Mouse (Mus musculus): Measurements from ENCODE around the gene Mlst8. TPM values are rescaled to one million over a fixed set of nuclear protein-coding genes. Genes with fewer than 3 reads are reported as not detected.
A peak's percentile ranks its signal among the peaks of the same experiment; 100 is the strongest.
"Not testable (repeated sequence)": the region's sequence is repeated elsewhere in the genome, so short reads cannot be mapped to it uniquely, and the experiment has no call there.

The Mlst8 gene
- polyA plus RNA-seq, 1 experiment from 2014 or later = 30.2 TPM

DNA sequence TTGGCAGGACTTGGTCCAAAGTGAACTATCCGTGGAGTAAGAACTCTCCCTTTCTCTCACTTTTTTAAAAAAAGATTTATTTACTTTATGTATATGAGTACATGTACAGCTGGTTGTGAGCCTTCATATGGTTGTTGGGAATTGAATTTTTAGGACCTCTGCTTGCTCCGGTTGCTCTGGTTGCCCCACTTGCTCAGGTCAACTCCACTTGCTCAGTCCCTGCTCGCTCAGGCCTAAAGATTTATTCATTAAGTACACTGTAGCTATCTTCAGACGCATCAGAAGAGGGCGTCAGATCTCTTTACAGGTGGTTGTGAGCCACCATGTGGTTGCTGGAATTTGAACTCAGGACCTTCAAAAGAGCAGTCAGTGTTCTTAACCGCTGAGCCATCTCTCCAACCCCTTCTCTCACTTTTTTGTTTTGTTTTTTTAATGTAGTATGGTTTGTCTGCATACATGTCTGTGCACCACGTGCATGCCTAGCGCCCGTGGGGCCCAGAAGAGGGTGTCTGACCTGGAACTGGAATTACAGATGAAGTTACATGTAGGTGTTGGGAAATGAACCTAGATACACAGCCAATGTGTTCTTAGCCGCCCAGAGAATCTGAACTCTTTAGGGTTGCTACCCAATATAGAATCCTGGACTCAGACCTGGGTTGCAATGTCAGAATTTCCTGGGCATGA is 23.2 kb downstream of the Mlst8 start:
- peaks cover 10% of the 10 kb centered on the region for H3K36me3 ChIP-seq (replicated peaks; ENCODE audit: control insufficient read depth, insufficient read depth)
- H3K4me1 ChIP-seq (replicated peaks; ENCODE audit: control insufficient read depth, insufficient read depth, low read length) = peaks cover 14% of the 10 kb centered on the region
- not testable (repeated sequence) for H3K27ac ChIP-seq; DNase-seq (ENCODE audit: low spot score); H3K9me3 ChIP-seq (ENCODE audit: control insufficient read depth, low read length); H3K27me3 ChIP-seq (ENCODE audit: control insufficient read depth, insufficient read depth, low read length); H3K9ac ChIP-seq; H3K4me3 ChIP-seq (replicated peaks; ENCODE audit: low read length); ATAC-seq (ENCODE audit: low FRiP score)
- H3K4me2 ChIP-seq (replicated peaks) = peak overlapping the region; percentile 37
- WGBS = 55% methylated on average over 9 of the region's 10 CpGs

- WGBS = under 1% methylated on average over 66 of the region's 67 CpGs
- Histone ChIP-seq H3K27me3 (ENCODE audit: control insufficient read depth, insufficient read depth, low read length) (no peaks in the 10 kb centered on the region), H3K4me3 (replicated peaks; ENCODE audit: low read length) (peak overlapping the region; percentile 81), H3K27ac (peak overlapping the region; percentile 95), H3K4me1 (replicated peaks; ENCODE audit: control insufficient read depth, insufficient read depth, low read length) (peaks cover 14% of the 10 kb centered on the region), H3K9me3 (ENCODE audit: control insufficient read depth, low read length) (no peaks in the 10 kb centered on the region), H3K9ac (peak overlapping the region; percentile 94), H3K4me2 (replicated peaks) (peak overlapping the region; percentile 72), H3K36me3 (replicated peaks; ENCODE audit: control insufficient read depth, insufficient read depth) (peaks cover 17% of the 10 kb centered on the region)
- ATAC-seq (ENCODE audit: low FRiP score) (peak; percentile 94), DNase-seq (ENCODE audit: low spot score) (peak; percentile 99)
Measured at GRCm38 (mm10) chr17:24454756-24455522, 23.9 kb downstream of the Mlst8 start.

- 13% methylated on average over 14 of the region's 14 CpGs for WGBS
- no peaks in the 10 kb centered on the region for H3K9me3 ChIP-seq (ENCODE audit: control insufficient read depth, low read length)
- peaks cover 24% of the 10 kb centered on the region for H3K36me3 ChIP-seq (replicated peaks; ENCODE audit: control insufficient read depth, insufficient read depth)
- peak overlapping the region; percentile 72 for H3K4me2 ChIP-seq (replicated peaks)
- peak overlapping the region; percentile 94 for H3K9ac ChIP-seq
- no peaks in the 10 kb centered on the region for H3K27me3 ChIP-seq (ENCODE audit: control insufficient read depth, insufficient read depth, low read length)
- peak overlapping the region; percentile 95 for H3K27ac ChIP-seq
- H3K4me3 ChIP-seq (replicated peaks; ENCODE audit: low read length) = peak overlapping the region; percentile 81
- H3K4me1 ChIP-seq (replicated peaks; ENCODE audit: control insufficient read depth, insufficient read depth, low read length) = peaks cover 14% of the 10 kb centered on the region
- DNase-seq (ENCODE audit: low spot score) = no peak
- no peak for ATAC-seq (ENCODE audit: low FRiP score)
Measured at GRCm38 (mm10) chr17:24454218-24454755, 24.6 kb downstream of the Mlst8 start.

GRCm38 (mm10) chr17:24453372-24453771 is 25.5 kb downstream of the Mlst8 start:
- H3K4me2 ChIP-seq (replicated peaks) = peak overlapping the region; percentile 72

DNA sequence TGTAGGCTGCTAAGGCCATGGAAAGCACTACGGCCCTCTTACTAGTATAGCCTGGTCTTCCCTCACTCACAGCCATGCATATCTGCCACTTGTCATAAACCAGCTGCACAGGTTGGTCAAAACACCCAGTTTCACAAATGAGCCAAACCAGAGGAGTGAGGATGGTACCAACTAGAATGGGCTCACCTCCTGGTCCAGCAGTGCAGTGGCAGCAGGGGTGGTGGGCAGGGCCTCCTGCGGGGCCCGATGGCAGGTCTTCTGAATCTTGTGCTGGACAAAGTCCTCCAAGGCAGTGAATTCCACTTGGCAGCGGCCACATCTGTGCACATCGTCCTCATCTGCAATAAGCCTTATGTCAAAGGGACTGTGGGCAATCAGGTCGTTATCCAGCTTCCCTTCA is 27.7 kb downstream of the Mlst8 start:
- Histone ChIP-seq H3K9me3 (ENCODE audit: control insufficient read depth, low read length) (no peaks in the 10 kb centered on the region), H3K36me3 (replicated peaks; ENCODE audit: control insufficient read depth, insufficient read depth) (peaks cover 55% of the 10 kb centered on the region), H3K27me3 (ENCODE audit: control insufficient read depth, insufficient read depth, low read length) (no peaks in the 10 kb centered on the region), H3K27ac (no peak overlapping the region), H3K4me1 (replicated peaks; ENCODE audit: control insufficient read depth, insufficient read depth, low read length) (peaks cover 14% of the 10 kb centered on the region), H3K4me2 (replicated peaks) (no peak overlapping the region), H3K4me3 (replicated peaks; ENCODE audit: low read length) (no peak overlapping the region), H3K9ac (no peak overlapping the region)
- DNase-seq (ENCODE audit: low spot score) (no peak), ATAC-seq (ENCODE audit: low FRiP score) (no peak)
- 96% methylated on average over 6 of the region's 6 CpGs for WGBS

More at GRCm38 (mm10) chr17:24453372-24453771, 25.5 kb downstream of the Mlst8 start:
- 98% methylated on average over 2 of the region's 2 CpGs for WGBS
- Histone ChIP-seq H3K4me3 (replicated peaks; ENCODE audit: low read length) (no peak overlapping the region), H3K36me3 (replicated peaks; ENCODE audit: control insufficient read depth, insufficient read depth) (peaks cover 33% of the 10 kb centered on the region), H3K9ac (no peak overlapping the region), H3K4me1 (replicated peaks; ENCODE audit: control insufficient read depth, insufficient read depth, low read length) (peaks cover 14% of the 10 kb centered on the region), H3K27ac (no peak overlapping the region), H3K9me3 (ENCODE audit: control insufficient read depth, low read length) (no peaks in the 10 kb centered on the region), H3K27me3 (ENCODE audit: control insufficient read depth, insufficient read depth, low read length) (no peaks in the 10 kb centered on the region)
- no peak for DNase-seq (ENCODE audit: low spot score)
- no peak for ATAC-seq (ENCODE audit: low FRiP score)

- Histone ChIP-seq H3K4me3 (replicated peaks; ENCODE audit: low read length) (no peak overlapping the region), H3K4me1 (replicated peaks; ENCODE audit: control insufficient read depth, insufficient read depth, low read length) (peaks cover 14% of the 10 kb centered on the region), H3K36me3 (replicated peaks; ENCODE audit: control insufficient read depth, insufficient read depth) (peaks cover 72% of the 10 kb centered on the region), H3K27me3 (ENCODE audit: control insufficient read depth, insufficient read depth, low read length) (no peaks in the 10 kb centered on the region), H3K9me3 (ENCODE audit: control insufficient read depth, low read length) (no peaks in the 10 kb centered on the region), H3K27ac (no peak overlapping the region), H3K9ac (no peak overlapping the region), H3K4me2 (replicated peaks) (no peak overlapping the region)
- ATAC-seq (ENCODE audit: low FRiP score) = no peak
- 95% methylated on average over 6 of the region's 6 CpGs for WGBS
- no peak for DNase-seq (ENCODE audit: low spot score)
Measured at GRCm38 (mm10) chr17:24449507-24449906, 29.4 kb downstream of the Mlst8 start.

DNA sequence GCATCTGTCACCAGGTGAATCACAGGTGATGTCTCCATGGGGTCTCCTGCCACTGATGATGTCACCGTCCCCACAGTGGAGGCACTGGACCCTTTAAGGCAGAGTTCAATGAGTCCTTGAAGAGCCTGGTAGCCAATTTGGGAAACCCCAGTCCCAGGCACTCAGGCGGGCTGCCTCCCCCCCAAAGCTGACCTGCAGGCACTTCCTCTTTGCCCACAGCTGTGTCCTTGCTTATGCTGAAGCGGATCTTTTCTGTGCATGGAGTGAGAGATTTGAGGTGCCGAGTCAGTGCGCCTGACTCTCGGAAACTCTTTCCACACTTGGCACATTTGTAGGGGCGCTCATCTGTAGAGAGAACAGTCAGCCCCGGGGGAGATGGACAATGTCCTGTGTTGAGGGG is 32.3 kb downstream of the Mlst8 start:
- H3K27ac ChIP-seq = no peak overlapping the region
- WGBS = 97% methylated on average over 8 of the region's 8 CpGs
- DNase-seq (ENCODE audit: low spot score) = no peak
- H3K4me2 ChIP-seq (replicated peaks) = no peak overlapping the region
- no peaks in the 10 kb centered on the region for H3K4me1 ChIP-seq (replicated peaks; ENCODE audit: control insufficient read depth, insufficient read depth, low read length)
- no peak overlapping the region for H3K4me3 ChIP-seq (replicated peaks; ENCODE audit: low read length)
- H3K9ac ChIP-seq = no peak overlapping the region
- no peaks in the 10 kb centered on the region for H3K27me3 ChIP-seq (ENCODE audit: control insufficient read depth, insufficient read depth, low read length)
- no peak for ATAC-seq (ENCODE audit: low FRiP score)
- no peaks in the 10 kb centered on the region for H3K9me3 ChIP-seq (ENCODE audit: control insufficient read depth, low read length)
- peaks cover 99% of the 10 kb centered on the region for H3K36me3 ChIP-seq (replicated peaks; ENCODE audit: control insufficient read depth, insufficient read depth)

- WGBS = 93% methylated on average over 4 of the region's 4 CpGs
- Histone ChIP-seq H3K4me2 (replicated peaks) (no peak overlapping the region), H3K27me3 (ENCODE audit: control insufficient read depth, insufficient read depth, low read length) (no peaks in the 10 kb centered on the region), H3K9ac (no peak overlapping the region), H3K9me3 (ENCODE audit: control insufficient read depth, low read length) (no peaks in the 10 kb centered on the region), H3K4me3 (replicated peaks; ENCODE audit: low read length) (no peak overlapping the region), H3K36me3 (replicated peaks; ENCODE audit: control insufficient read depth, insufficient read depth) (peaks cover 98% of the 10 kb centered on the region), H3K27ac (no peak overlapping the region), H3K4me1 (replicated peaks; ENCODE audit: control insufficient read depth, insufficient read depth, low read length) (no peaks in the 10 kb centered on the region)
- ATAC-seq (ENCODE audit: low FRiP score) (no peak), DNase-seq (ENCODE audit: low spot score) (no peak)
Measured at GRCm38 (mm10) chr17:24443409-24443808, 35.5 kb downstream of the Mlst8 start.

DNA sequence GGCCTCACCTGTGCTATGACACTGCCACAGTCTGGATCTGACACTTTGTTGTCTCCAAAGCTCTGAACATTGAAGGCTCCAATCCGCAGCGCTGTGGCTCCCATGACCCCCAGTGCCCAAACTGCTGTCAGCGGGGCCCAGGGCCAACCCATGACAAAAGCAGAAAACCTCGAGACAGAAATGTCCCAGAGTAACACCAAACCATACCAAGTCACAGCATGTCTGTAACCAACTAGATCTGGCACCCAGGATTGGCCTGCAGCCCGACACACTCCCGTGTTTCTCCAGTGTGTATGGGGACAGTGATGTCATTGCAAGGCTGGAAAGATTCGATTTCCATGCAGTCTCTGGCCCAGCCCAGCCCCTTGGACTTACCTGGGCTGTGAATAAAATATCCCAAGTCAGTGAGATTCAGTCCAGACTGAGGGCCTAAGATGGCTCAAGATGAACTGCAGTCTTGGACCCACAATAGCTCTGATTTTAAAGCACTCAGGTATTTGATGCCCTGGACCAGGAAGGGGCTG is 36.2 kb downstream of the Mlst8 start, which contains the start of gene Dnase1l2:
Dnase1l2 (minus strand) TSS at position 474 of the 524 bp plus-strand sequence.
- Histone ChIP-seq H3K27me3 (ENCODE audit: control insufficient read depth, insufficient read depth, low read length) (no peaks in the 10 kb centered on the region), H3K9me3 (ENCODE audit: control insufficient read depth, low read length) (no peaks in the 10 kb centered on the region), H3K4me3 (replicated peaks; ENCODE audit: low read length) (no peak within 1 kb of the TSS), H3K27ac (no peak within 1 kb of the TSS), H3K9ac (no peak within 1 kb of the TSS), H3K4me2 (replicated peaks) (no peak within 1 kb of the TSS), H3K36me3 (replicated peaks; ENCODE audit: control insufficient read depth, insufficient read depth) (peaks cover 97% of the 10 kb centered on the region), H3K4me1 (replicated peaks; ENCODE audit: control insufficient read depth, insufficient read depth, low read length) (no peaks in the 10 kb centered on the region)
- DNase-seq (ENCODE audit: low spot score) = no peak
- 82% methylated on average over 7 of the region's 7 CpGs for WGBS
- no peak for ATAC-seq (ENCODE audit: low FRiP score)

All from hindbrain, embryonic 14.5 days (tissue).